Mouse (Mus musculus): Measurements from ENCODE around the gene Cyp1a2. TPM values are rescaled to one million over a fixed set of nuclear protein-coding genes. Genes with fewer than 3 reads are reported as not detected.

Gene Cyp1a2
- polyA plus RNA-seq, 1 experiment from 2014 or later = not detected

- H3K27me3 ChIP-seq = no peaks in the 10 kb centered on the region
- peaks cover 14% of the 10 kb centered on the region for H3K4me1 ChIP-seq
- 93% methylated on average over 1 of the region's 1 CpGs for WGBS
- no peak overlapping the region for H3K4me2 ChIP-seq (replicated peaks)
- no peak overlapping the region for H3K9ac ChIP-seq (replicated peaks)
- no peaks in the 10 kb centered on the region for H3K9me3 ChIP-seq
- no peak for ATAC-seq (replicated peaks)
- H3K36me3 ChIP-seq = no peaks in the 10 kb centered on the region
- H3K4me3 ChIP-seq = no peak overlapping the region
- no peak overlapping the region for H3K27ac ChIP-seq (replicated peaks)
Observed at GRCm38 (mm10) chr9:57654966-57655365, 28.5 kb downstream of the Cyp1a2 start.

DNA sequence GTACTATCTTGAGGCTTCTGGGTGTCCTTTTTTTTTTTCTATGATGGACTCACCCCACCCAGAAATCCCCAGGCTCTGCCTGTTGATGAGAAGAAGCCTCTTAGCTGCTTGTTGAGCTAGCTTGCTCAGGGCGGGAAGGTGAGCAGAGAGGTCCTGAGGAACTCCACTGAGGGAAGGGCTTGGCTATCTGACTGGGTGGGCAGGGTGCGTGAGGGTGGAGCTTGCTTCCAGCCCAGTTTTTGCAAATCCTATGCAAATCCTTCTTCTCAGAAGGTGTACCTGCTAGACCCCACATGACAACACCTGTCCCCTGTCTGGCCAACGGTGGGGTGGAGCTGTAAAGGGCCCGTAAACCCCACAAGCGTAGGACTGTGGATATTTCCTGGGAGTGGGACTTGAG, 30.2 kb downstream of the Cyp1a2 start, which contains the start of gene Csk:
Gene Csk, minus strand, starts transcription at position 349 of the 400 bp plus-strand sequence.
- Histone ChIP-seq H3K27me3 (no peaks in the 10 kb centered on the region), H3K36me3 (no peaks in the 10 kb centered on the region), H3K9me3 (no peaks in the 10 kb centered on the region), H3K27ac (replicated peaks) (no peak within 1 kb of the TSS), H3K9ac (replicated peaks) (no peak within 1 kb of the TSS), H3K4me3 (no peak within 1 kb of the TSS), H3K4me2 (replicated peaks) (no peak within 1 kb of the TSS), H3K4me1 (peaks cover 14% of the 10 kb centered on the region)
- 43% methylated on average over 5 of the region's 5 CpGs for WGBS
- no peak for ATAC-seq (replicated peaks)

DNA sequence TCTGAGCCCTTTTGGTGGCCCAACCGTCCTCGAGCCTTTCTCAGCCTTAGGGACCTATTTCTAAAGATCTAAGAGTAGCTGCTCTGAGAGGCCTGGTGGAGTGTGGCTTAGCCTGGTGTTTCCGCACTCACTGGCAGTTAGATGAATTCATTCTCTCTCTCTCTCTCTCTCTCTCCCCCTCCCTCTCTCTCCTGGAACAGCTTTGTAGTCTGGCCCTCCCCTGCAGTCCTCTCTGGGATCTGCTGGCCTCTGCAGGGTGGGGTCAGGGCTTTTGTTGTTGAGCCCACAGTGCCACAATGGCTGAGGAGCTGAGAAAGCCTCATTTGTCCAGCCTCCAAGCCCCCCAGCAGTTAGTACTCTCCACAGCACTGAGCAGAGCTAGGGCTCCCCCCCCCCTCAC, 30.6 kb downstream of the Cyp1a2 start:
- WGBS = 8% methylated on average over 3 of the region's 3 CpGs
- H3K4me3 ChIP-seq = no peak overlapping the region
- H3K9ac ChIP-seq (replicated peaks) = no peak overlapping the region
- no peak overlapping the region for H3K27ac ChIP-seq (replicated peaks)
- H3K4me1 ChIP-seq = peaks cover 14% of the 10 kb centered on the region
- no peaks in the 10 kb centered on the region for H3K36me3 ChIP-seq
- no peak overlapping the region for H3K4me2 ChIP-seq (replicated peaks)
- no peaks in the 10 kb centered on the region for H3K27me3 ChIP-seq
- no peak for ATAC-seq (replicated peaks)
- H3K9me3 ChIP-seq = no peaks in the 10 kb centered on the region

GRCm38 (mm10) chr9:57652351-57652750, 31.2 kb downstream of the Cyp1a2 start:
- Histone ChIP-seq H3K27ac (replicated peaks) (no peak overlapping the region), H3K27me3 (no peaks in the 10 kb centered on the region), H3K4me3 (no peak overlapping the region), H3K36me3 (no peaks in the 10 kb centered on the region), H3K4me1 (peaks cover 14% of the 10 kb centered on the region), H3K9me3 (no peaks in the 10 kb centered on the region), H3K4me2 (replicated peaks) (no peak overlapping the region), H3K9ac (replicated peaks) (no peak overlapping the region)
- 66% methylated on average over 9 of the region's 9 CpGs for WGBS
- no peak for ATAC-seq (replicated peaks)

DNA sequence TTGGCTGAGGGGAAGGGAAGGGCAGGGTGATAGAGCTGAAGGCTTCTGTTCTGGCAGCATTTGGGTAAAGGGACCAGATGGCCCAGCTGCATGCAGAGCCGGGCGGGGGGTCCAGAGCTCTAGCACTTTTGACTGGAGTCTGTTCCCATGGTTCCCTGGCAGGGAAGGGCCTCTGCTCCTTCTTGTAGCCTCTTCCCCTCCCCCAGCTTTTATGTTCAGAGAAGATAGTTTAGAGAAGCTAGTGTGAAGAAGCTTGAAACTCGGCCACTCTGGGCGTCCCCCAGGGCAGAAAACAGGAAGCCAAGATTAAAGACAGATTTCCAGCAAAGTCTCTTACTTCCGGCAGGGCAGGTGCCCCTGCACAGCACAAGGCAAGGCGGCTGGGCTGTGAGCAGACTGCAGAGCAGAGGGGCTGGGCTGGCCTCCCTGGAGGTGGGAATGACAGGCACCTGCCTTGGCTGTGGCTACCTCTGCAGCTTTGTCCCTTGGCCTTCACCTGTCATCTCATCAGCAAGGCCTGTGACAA, 32.7 kb downstream of the Cyp1a2 start:
- Histone ChIP-seq H3K9me3 (no peaks in the 10 kb centered on the region), H3K36me3 (no peaks in the 10 kb centered on the region), H3K4me1 (peaks cover 11% of the 10 kb centered on the region), H3K4me2 (replicated peaks) (no peak overlapping the region), H3K27me3 (no peaks in the 10 kb centered on the region), H3K4me3 (no peak overlapping the region), H3K9ac (replicated peaks) (no peak overlapping the region), H3K27ac (replicated peaks) (no peak overlapping the region)
- peak; percentile 21; the same call in 1 of the 2 replicates for ATAC-seq (replicated peaks)
- 42% methylated on average over 6 of the region's 6 CpGs for WGBS

- 94% methylated on average over 6 of the region's 6 CpGs for WGBS
- Histone ChIP-seq H3K4me1 (peaks cover 9% of the 10 kb centered on the region), H3K4me3 (no peak overlapping the region), H3K27me3 (no peaks in the 10 kb centered on the region), H3K9me3 (no peaks in the 10 kb centered on the region), H3K9ac (replicated peaks) (no peak overlapping the region), H3K4me2 (replicated peaks) (no peak overlapping the region), H3K36me3 (no peaks in the 10 kb centered on the region), H3K27ac (replicated peaks) (no peak overlapping the region)
- no peak for ATAC-seq (replicated peaks)
Observed at GRCm38 (mm10) chr9:57650130-57650785, 33.2 kb downstream of the Cyp1a2 start.

GRCm38 (mm10) chr9:57647286-57648108, 36.0 kb downstream of the Cyp1a2 start:
- H3K27me3 ChIP-seq = no peaks in the 10 kb centered on the region
- ATAC-seq (replicated peaks) = no peak
- no peak overlapping the region for H3K4me2 ChIP-seq (replicated peaks)
- no peaks in the 10 kb centered on the region for H3K36me3 ChIP-seq
- no peak overlapping the region for H3K27ac ChIP-seq (replicated peaks)
- no peak overlapping the region for H3K4me3 ChIP-seq
- H3K4me1 ChIP-seq = peaks cover 30% of the 10 kb centered on the region
- H3K9me3 ChIP-seq = no peaks in the 10 kb centered on the region
- 65% methylated on average over 4 of the region's 4 CpGs for WGBS
- H3K9ac ChIP-seq (replicated peaks) = no peak overlapping the region

- no peak overlapping the region for H3K4me2 ChIP-seq (replicated peaks)
- no peak overlapping the region for H3K27ac ChIP-seq (replicated peaks)
- WGBS = 43% methylated on average over 12 of the region's 12 CpGs
- H3K27me3 ChIP-seq = no peaks in the 10 kb centered on the region
- ATAC-seq (replicated peaks) = no peak
- H3K4me3 ChIP-seq = no peak overlapping the region
- peaks cover 38% of the 10 kb centered on the region for H3K4me1 ChIP-seq
- no peaks in the 10 kb centered on the region for H3K9me3 ChIP-seq
- H3K9ac ChIP-seq (replicated peaks) = no peak overlapping the region
- no peaks in the 10 kb centered on the region; the same call in 1 of the 2 replicates for H3K36me3 ChIP-seq
Observed at GRCm38 (mm10) chr9:57646551-57647103, 36.9 kb downstream of the Cyp1a2 start.

DNA sequence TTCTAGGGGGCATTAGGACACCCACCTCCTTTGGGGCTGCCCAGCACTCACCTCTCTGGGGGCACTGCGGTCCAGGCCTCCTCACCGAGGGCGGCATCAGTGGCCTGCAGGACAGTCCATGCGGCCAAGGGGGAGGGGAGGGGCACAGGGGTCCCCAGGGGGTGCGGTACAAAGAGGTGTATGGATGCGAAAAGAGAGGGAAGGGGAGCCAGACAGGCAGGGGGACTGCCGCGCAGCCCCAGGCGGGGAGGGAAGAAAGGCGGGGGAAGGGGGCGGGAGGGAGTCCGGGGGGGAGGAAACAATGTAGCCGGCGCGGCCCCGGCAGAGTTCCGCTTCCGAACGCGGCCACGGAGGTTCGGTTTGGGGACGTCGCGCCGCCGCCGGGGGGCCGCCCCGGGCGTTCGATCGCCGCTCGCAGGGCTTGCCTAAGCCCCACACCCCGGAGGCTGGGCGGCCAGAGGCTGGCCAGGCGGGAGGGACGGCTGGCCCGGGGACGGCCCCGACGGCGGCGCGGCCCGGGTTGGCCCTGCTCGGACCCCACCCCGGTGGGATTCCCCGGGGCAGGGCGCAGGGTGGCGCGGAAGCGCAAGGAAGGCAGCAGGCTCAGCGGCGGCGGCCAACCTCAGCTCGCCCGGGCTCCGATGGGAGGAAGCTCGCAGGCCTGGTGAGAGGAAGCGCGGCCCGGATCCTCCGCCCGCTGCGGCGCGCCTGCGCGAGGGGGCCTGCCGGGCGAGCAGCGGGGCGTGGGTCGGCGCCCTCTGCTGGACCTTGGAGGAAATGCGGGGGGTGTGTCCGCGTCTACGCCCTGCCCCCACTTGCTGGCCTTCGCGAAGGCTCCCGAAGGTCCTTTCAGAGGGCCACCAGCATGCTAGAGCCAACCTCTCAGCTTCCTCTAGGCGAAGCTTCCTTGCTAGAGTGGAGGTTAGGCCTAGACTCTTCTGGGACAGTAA, 38.3 kb downstream of the Cyp1a2 start:
- ATAC-seq (replicated peaks) = peak; percentile 91
- peak overlapping the region; percentile 92 for H3K4me3 ChIP-seq
- H3K9ac ChIP-seq (replicated peaks) = peak overlapping the region; percentile 99
- H3K27ac ChIP-seq (replicated peaks) = peak overlapping the region; percentile 97
- peaks cover 46% of the 10 kb centered on the region for H3K4me1 ChIP-seq
- H3K9me3 ChIP-seq = no peaks in the 10 kb centered on the region
- no peaks in the 10 kb centered on the region; the same call in 1 of the 2 replicates for H3K36me3 ChIP-seq
- H3K27me3 ChIP-seq = no peaks in the 10 kb centered on the region
- under 1% methylated on average over 77 of the region's 85 CpGs for WGBS
- H3K4me2 ChIP-seq (replicated peaks) = peak overlapping the region; percentile 77

DNA sequence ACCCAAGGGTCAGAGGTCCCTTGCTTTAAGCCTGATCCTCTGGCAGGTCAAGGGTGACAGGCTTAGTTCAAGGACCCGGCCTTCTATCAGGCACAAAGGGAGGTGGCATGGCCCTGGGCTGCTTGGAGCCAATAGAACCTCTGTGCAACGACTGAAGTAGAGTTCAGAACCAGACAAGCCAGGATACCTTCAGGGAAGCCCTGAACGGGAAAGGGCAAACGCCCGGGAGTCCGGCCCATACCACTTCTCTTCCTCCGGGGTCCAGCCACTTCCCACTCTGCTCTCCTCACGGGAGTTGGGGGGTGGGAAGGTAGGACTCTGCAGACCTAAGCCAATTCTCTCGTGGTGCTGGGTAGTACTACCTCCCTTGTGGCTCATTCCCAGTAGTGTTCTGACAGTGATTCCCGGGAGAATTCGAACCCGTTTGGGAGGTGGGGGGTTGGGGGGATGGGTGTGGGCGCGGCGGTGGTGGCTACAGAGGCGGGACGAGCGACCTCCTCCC, 39.0 kb downstream of the Cyp1a2 start:
- Histone ChIP-seq H3K36me3 (no peaks in the 10 kb centered on the region; the same call in 1 of the 2 replicates), H3K27me3 (no peaks in the 10 kb centered on the region), H3K9me3 (no peaks in the 10 kb centered on the region), H3K4me2 (replicated peaks) (peak overlapping the region; percentile 77), H3K27ac (replicated peaks) (peak overlapping the region; percentile 97), H3K4me1 (peaks cover 53% of the 10 kb centered on the region), H3K4me3 (peak overlapping the region; percentile 92), H3K9ac (replicated peaks) (peak overlapping the region; percentile 99)
- peak; percentile 36 for ATAC-seq (replicated peaks)
- WGBS = under 1% methylated on average over 18 of the region's 18 CpGs

DNA sequence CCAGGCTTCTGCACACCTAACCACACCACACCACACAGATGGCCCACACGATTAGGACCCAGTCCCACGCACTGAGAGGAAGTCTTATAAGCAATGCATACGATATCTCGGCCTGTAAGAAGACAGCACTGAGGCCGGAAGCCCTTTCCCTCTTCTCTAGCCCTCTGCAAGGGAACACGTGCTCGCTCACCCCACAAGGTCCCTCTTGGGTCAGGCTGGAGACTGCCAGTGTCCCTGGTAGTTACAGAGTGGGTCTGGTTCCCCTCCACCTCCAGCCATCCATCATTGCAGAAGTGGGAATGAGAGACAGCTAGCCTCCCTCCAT, 39.7 kb downstream of the Cyp1a2 start:
- H3K9me3 ChIP-seq = no peaks in the 10 kb centered on the region
- H3K36me3 ChIP-seq = no peaks in the 10 kb centered on the region; the same call in 1 of the 2 replicates
- H3K27ac ChIP-seq (replicated peaks) = no peak overlapping the region
- peak overlapping the region; percentile 99 for H3K9ac ChIP-seq (replicated peaks)
- WGBS = 69% methylated on average over 7 of the region's 7 CpGs
- peak overlapping the region; percentile 77 for H3K4me2 ChIP-seq (replicated peaks)
- no peaks in the 10 kb centered on the region for H3K27me3 ChIP-seq
- H3K4me3 ChIP-seq = peak overlapping the region; percentile 92
- ATAC-seq (replicated peaks) = no peak
- H3K4me1 ChIP-seq = peaks cover 60% of the 10 kb centered on the region

All from forebrain, embryonic 15.5 days (tissue).